Mouse (Mus musculus) spleen, embryonic (tissue): ENCODE data around the gene Slamf7.

Experiments used
- CTCF ChIA-PET: fragments of 350-600 bp; sonication (Branson Sonifier 250); formaldehyde crosslinking; loops from one replicate; lab custom pipeline; 2022; lab: Charles Lee

The Slamf7 gene

DNA sequence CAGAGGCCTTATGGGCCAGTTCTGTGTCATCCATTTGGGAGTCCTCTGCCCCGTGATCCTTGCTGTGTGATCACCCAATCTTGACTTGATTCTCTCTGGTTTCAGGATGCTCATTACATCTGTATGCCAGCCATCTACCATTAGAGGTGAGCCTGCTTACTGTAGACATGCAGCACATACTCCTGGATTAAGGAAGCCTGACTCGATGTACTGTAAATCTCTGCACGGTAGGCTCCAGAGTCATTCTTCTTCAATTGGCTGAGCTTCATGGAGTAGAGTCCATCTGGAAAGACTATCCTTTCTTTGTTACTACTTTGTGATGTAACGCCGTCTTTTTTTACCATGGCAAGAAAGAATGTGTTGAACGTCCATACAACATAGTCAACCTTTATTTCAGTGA lies 12.0 kb downstream of the Slamf7 start:
- CTCF ChIA-PET: no interaction called here

DNA sequence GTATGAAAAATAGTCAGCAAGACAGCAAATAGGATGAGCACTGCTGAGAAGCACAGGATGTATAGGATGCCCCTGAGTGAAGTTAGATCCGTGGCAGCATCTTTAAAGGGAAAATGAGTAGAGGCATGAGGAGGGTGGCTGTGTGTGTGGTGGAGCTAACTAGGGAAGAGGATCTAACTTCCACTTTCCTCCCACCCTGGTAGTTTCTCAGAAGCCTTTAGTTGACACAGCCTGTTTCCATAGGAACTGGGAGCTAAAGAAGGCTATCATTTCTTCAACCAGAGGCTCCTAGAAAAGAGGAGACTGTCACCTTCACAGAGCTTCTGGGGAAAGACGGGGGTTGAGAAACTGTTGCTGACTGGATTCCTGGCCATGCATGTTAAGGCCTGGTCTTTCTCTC lies 14.1 kb downstream of the Slamf7 start:
- CTCF ChIA-PET: no interaction called here

- CTCF ChIA-PET: no interaction called here
Observed at GRCm38 (mm10) chr1:171637101-171637500, 15.7 kb downstream of the Slamf7 start.

DNA sequence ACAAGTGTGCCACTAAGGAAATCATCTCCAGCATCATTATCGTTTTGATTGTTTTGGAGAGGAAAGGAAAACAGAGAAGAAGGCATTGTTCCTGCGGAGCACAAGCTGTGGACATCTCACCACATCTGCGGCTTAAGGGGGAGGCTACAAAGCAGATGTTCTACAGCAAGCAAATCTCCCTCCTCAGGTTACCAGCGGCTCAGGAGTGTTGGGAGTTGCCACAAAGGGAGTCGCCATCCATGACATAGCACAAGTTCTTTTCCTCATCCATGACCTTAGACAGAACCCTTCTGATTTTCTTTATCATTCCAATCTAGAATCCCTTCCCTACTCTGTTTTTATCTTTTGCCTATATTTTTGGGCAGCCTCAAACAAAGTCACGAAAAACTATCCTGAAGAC lies 17.1 kb downstream of the Slamf7 start:
- CTCF ChIA-PET: interaction anchor here (0.6 kb wide), 1 partner anchor 304 kb away, joined by 10 read pairs; no protein-coding TSS in a partner anchor

- CTCF ChIA-PET: interaction anchor here (0.7 kb wide), 1 partner anchor 75 kb away, joined by 6 read pairs; no protein-coding TSS in a partner anchor
Observed at GRCm38 (mm10) chr1:171631447-171631846, 21.4 kb downstream of the Slamf7 start.

- CTCF ChIA-PET: interaction anchor here (0.7 kb wide), 1 partner anchor 76 kb away, joined by 6 read pairs; no protein-coding TSS in a partner anchor
Observed at GRCm38 (mm10) chr1:171630912-171631311, 21.9 kb downstream of the Slamf7 start.

DNA sequence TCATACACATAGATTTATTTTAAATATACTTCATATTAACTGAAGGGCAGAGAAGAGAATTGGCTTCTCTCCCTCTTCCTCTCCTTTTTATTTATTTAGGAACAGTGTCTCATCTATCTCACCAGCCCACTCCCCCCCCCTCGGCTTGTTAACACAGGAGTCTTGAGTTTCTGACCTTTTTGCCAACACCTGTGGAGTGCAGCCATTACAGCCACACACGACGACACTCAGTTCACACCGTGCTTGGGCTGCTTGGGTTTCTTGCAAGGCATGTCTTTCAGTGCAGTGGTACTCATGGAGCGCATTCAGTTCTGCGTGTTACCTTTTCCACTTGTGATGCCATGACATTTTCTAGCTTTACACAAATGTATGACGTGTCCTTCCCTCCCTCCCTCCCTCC lies 22.8 kb downstream of the Slamf7 start:
- CTCF ChIA-PET: no interaction called here

GRCm38 (mm10) chr1:171629168-171629567 lies 23.7 kb downstream of the Slamf7 start:
- CTCF ChIA-PET: interaction anchor here (0.7 kb wide), 1 partner anchor 20 kb away, joined by 3 read pairs; no protein-coding TSS in a partner anchor

- CTCF ChIA-PET: no interaction called here
Observed at GRCm38 (mm10) chr1:171627801-171628200, 25.0 kb downstream of the Slamf7 start.

DNA sequence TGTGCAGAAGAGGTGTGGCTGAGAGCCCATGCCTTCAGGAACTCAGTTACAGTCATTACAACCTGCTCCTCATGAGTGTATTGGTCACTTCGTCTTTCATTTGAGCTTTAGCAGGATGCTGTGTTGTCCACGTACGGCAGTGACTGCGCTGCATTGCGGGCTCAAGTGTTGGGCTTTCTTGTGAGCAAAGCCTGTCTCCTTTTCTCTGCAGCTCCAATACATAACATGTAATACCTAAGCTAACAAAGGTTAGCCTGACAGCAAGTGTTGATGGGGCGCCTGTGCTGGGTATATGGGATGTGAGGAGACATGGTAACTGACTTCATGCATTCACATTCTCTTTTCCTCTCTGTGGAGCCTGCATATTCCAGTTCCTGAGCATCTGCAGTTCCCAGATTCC lies 32.7 kb downstream of the Slamf7 start:
- CTCF ChIA-PET: no interaction called here

GRCm38 (mm10) chr1:171619645-171620044 lies 33.2 kb downstream of the Slamf7 start:
- CTCF ChIA-PET: no interaction called here

- CTCF ChIA-PET: interaction anchor here (0.6 to 1.1 kb wide), 3 partner anchors 10 to 841 kb away, joined by 3 to 13 read pairs (median 7); no protein-coding TSS in a partner anchor
Observed at GRCm38 (mm10) chr1:171619001-171619400, 33.8 kb downstream of the Slamf7 start.

DNA sequence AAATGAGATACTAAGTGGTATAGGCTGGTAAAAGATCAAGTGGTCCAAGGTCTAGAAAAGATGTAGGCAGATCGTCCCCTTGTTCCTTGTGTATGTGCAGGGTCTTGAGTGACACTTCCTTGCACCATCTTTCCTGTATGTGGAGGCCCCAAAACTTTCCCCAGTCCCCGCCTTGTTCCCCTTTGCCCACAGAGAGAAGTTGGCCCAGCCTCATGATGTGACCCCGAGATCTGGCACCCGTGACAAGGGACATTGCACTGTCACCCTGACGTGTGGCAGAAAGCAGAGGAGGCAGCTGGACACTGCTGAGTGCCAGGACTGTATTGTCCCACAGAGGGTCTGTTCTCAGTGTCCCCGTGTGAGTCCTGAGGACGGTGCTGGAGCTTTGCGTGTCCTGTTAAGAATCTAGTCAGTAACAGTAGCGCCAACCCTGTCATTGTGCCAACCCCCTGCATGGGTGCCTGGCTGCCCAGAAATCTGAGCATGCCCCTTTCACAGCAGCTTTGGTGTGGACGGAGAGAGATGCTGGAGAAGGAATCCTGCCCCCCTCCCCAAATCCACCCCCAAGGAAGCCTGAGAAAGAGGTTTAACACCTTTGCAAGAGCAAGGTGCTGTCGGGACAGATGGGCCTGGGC lies 35.8 kb downstream of the Slamf7 start:
- CTCF ChIA-PET: interaction anchor here (0.7 kb wide), 1 partner anchor 150 kb away, joined by 5 read pairs; no protein-coding TSS in a partner anchor

DNA sequence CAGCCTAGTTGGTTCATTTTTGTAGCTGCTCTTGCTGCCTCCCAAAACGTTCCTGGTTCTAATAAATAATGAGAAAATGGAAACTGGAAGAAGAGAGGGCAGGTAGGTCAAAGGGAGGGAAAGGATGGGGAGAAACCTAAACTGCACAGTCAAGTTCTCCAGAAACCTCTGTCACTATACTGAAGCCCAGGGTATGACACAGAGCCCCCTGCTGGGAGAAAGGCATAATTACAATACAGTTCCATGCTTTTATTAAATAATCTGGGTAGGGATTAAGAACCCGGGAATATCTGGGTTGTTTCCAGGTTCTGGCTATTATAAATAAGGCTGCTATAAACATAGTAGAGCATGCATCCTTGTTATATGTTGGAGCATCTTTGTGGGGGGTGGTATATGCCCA lies 38.9 kb downstream of the Slamf7 start:
- CTCF ChIA-PET: no interaction called here

DNA sequence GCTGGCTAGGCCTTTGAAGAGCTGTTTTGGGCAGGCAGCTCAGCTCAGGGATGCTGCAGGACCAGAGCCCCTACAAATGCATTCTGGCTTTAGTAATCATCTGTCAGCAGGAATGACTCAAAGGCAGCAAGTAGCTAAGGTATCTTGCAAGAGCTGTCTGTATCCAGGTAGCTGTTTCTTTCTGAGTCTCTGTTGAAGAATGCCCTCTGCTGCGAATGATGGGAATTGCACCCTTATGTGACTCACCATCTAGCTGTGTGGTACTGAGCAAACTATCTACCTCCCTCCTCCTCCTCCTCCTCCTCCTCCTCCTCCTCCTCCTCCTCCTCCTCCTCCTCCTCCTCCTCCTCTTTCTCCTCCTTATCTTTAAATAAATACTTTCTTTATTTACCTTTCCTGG lies 42.1 kb downstream of the Slamf7 start:
- CTCF ChIA-PET: interaction anchor here (0.8 to 1.1 kb wide), 2 partner anchors 14 to 48 kb away, joined by 3 to 11 read pairs; no protein-coding TSS in a partner anchor

GRCm38 (mm10) chr1:171610026-171610425 lies 42.8 kb downstream of the Slamf7 start:
- CTCF ChIA-PET: interaction anchor here (1.1 kb wide), 1 partner anchor 9 kb away, joined by 3 read pairs; no protein-coding TSS in a partner anchor

DNA sequence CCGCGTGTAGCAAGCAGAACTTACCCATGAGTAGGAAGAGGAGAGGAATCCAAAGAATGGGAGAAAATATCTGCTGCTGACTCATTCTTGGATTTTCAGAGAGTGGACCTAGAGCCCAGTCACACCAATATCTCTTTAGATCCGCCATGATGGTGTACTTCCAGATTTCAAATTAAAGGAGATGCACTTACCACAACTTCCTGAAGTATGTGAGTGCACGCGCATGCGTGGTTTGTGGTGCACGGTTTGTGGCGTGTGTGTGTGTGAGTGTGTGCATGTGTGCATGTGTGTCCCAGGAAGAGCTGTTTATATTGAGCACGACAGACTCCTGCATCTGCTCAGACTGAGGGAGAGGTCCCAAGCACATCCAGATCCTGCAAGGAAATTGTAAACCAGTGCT lies 45.7 kb downstream of the Slamf7 start, which contains the start of gene Ly9:
TSS of gene Ly9 (minus strand) at position 235 of the 400 bp plus-strand sequence.
- CTCF ChIA-PET: interaction anchor here (0.6 to 0.7 kb wide), 2 partner anchors 18 to 185 kb away, joined by 3 to 10 read pairs; no protein-coding TSS in a partner anchor

DNA sequence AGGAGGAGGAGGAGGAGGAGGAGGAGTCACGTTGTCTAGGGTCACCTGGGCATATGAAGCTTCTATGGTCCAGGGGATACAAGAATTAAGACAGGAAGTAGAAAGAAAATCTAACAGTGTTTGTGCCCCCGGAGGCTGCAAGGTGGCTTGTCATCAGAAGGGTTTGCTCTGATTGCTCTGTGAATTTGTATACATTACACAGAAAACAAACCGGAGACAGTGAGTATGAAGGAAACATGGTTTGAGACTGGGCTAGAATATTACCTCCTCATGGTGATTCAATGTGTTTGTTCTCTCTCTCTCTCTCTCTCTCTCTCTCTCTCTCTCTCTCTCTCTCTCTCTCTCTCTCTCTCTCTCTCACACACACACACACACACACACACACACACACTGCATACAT lies 46.2 kb downstream of the Slamf7 start:
- CTCF ChIA-PET: interaction anchor here (0.8 kb wide), 1 partner anchor 12 kb away, joined by 5 read pairs; no protein-coding TSS in a partner anchor

- CTCF ChIA-PET: no interaction called here
Observed at GRCm38 (mm10) chr1:171604686-171605085, 48.1 kb downstream of the Slamf7 start.

- CTCF ChIA-PET: no interaction called here
Observed at GRCm38 (mm10) chr1:171584584-171584983, 68.3 kb downstream of the Slamf7 start.
